Mouse (Mus musculus) brain, embryonic 14.5 days (tissue): ENCODE data around the gene Xpr1.

Experiments used
- CTCF ChIP-seq: fragments of 200-500 bp; IDR thresholded peaks from 2 replicates; pipeline ENCODE4 v1.5.1; 2012; ENCODE audit warnings: inconsistent platforms, mild to moderate bottlenecking, moderate library complexity, borderline replicate concordance; ENCODE audit not compliant: insufficient read depth, insufficient read length; ENCODE audit errors: extremely low read depth
- POLR2A ChIP-seq: fragments of 200-500 bp; IDR thresholded peaks from 2 replicates; pipeline ENCODE4 v1.6.1; 2012; ENCODE audit warnings: mild to moderate bottlenecking, inconsistent platforms, borderline replicate concordance; ENCODE audit not compliant: poor library complexity, insufficient read depth, insufficient read length, severe bottlenecking; ENCODE audit errors: extremely low read depth

DNA sequence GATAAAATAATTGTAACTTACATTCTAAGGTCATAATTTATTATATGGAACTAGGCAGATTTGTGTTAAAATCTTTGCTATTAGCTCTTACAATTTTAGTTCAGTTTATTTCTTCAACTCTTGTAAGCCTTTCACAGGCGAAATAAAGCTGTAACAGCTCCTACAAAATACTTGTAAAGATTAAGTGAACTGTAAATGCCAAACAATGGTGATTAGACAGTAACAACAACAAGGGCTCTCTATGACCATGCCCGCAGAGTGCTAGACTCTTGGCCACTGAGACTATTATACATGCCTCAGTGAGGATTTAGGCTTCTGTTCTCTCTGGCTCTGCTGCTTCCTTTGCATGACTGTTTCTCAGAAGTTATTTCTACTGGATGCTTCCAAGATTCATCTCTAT is 77.6 kb downstream of the Xpr1 start:
- TF ChIP-seq CTCF (no peak), POLR2A (no peak)
